Mouse (Mus musculus): ENCODE measurements at regions not wholly inside any gene's neighbourhood (a gene's known extent, or its start where the extent isn't known, plus 50 kb on each side); places are given as distances from the start of the nearest gene placed in this dataset.
A peak's percentile ranks its signal among the peaks of the same experiment; 100 is the strongest.

DNA sequence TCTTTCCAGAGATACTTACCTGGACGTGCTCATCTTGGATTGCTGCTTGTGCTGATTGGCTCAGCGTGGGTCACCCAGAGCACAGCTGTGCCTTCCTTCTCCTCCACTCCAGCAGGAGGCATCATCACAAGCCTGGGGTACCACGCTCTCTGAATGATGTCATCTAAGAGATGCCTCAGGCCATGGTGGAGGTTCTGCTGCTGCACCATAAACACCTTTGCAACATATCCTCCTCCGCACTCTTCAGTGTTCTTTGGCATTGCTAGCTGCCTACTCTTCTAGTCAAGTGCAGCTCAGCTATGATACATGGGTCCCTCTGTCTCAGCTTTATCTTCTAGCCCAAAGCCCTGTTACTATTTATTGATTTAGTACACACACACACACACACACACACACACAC, 110.8 kb downstream of the Emp1 start:
- no peak overlapping the region for H3K9ac ChIP-seq (replicated peaks; ENCODE audit: low read depth)
- ATAC-seq (no peak), DNase-seq (ENCODE audit: low spot score) (no peak)
- no peak overlapping the region for H3K4me2 ChIP-seq (replicated peaks; ENCODE audit: low read depth, low read length)
- no peaks in the 10 kb centered on the region for H3K4me1 ChIP-seq (ENCODE audit: insufficient read depth, low read depth, low read length)
- H3K9me3 ChIP-seq (ENCODE audit: low read length) = no peaks in the 10 kb centered on the region
- H3K36me3 ChIP-seq (ENCODE audit: insufficient read depth, low read length) = no peaks in the 10 kb centered on the region
- WGBS = 86% methylated on average over 4 of the region's 4 CpGs
- no peak overlapping the region for H3K4me3 ChIP-seq (ENCODE audit: low read depth, low read length)
- TF ChIP-seq EP300 (IDR thresholded peaks at IDR 0.05) = no peak
- no peak for TF ChIP-seq CTCF (IDR thresholded peaks at IDR 0.05)
- H3K27me3 ChIP-seq (replicated peaks; ENCODE audit: insufficient read depth, low read length) = no peaks in the 10 kb centered on the region
- no peak overlapping the region for H3K27ac ChIP-seq (ENCODE audit: low read length)

DNA sequence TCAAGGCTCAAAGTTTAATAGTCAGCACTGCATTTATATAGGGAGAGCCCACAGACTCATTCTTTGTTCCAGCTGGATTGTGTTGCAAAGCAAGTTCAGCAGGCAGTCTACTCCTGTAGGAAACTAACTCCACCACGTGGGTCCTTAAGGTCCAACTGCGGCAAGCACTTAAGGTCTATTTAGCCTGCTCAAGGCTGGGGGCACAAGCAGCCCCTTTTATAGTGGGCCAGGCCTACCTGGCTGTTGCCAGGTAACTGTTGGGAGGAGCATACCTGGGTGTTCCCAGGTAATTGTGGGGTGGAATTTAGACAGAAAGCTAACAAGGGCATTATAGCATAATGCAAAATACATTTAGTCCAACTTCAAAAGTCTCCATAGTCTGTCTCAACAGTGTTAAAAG, 126.5 kb downstream of the Emp1 start:
- H3K4me2 ChIP-seq (replicated peaks; ENCODE audit: low read depth, low read length) = no peak overlapping the region
- H3K36me3 ChIP-seq (ENCODE audit: insufficient read depth, low read length) = no peaks in the 10 kb centered on the region
- 31% methylated on average over 2 of the region's 2 CpGs for WGBS
- no peak overlapping the region for H3K27ac ChIP-seq (ENCODE audit: low read length)
- H3K9me3 ChIP-seq (ENCODE audit: low read length) = no peaks in the 10 kb centered on the region
- no peaks in the 10 kb centered on the region for H3K4me1 ChIP-seq (ENCODE audit: insufficient read depth, low read depth, low read length)
- DNase-seq (ENCODE audit: low spot score) = no peak
- no peak overlapping the region for H3K9ac ChIP-seq (replicated peaks; ENCODE audit: low read depth)
- no peak for TF ChIP-seq EP300 (IDR thresholded peaks at IDR 0.05)
- no peak for TF ChIP-seq CTCF (IDR thresholded peaks at IDR 0.05)
- H3K27me3 ChIP-seq (replicated peaks; ENCODE audit: insufficient read depth, low read length) = no peaks in the 10 kb centered on the region
- no peak for ATAC-seq
- no peak overlapping the region for H3K4me3 ChIP-seq (ENCODE audit: low read depth, low read length)

GRCm38 (mm10) chr6:135493983-135494382, 131.6 kb downstream of the Emp1 start:
- TF ChIP-seq EP300 (IDR thresholded peaks at IDR 0.05) (no peak), CTCF (IDR thresholded peaks at IDR 0.05) (no peak)
- H3K36me3 ChIP-seq (ENCODE audit: insufficient read depth, low read length) = no peaks in the 10 kb centered on the region
- 94% methylated on average over 1 of the region's 1 CpGs for WGBS
- DNase-seq (ENCODE audit: low spot score) (no peak), ATAC-seq (no peak)
- no peaks in the 10 kb centered on the region for H3K9me3 ChIP-seq (ENCODE audit: low read length)
- H3K27me3 ChIP-seq (replicated peaks; ENCODE audit: insufficient read depth, low read length) = no peaks in the 10 kb centered on the region
- H3K9ac ChIP-seq (replicated peaks; ENCODE audit: low read depth) = no peak overlapping the region
- H3K4me3 ChIP-seq (ENCODE audit: low read depth, low read length) = no peak overlapping the region
- no peak overlapping the region for H3K27ac ChIP-seq (ENCODE audit: low read length)
- no peak overlapping the region for H3K4me2 ChIP-seq (replicated peaks; ENCODE audit: low read depth, low read length)
- no peaks in the 10 kb centered on the region for H3K4me1 ChIP-seq (ENCODE audit: insufficient read depth, low read depth, low read length)

- H3K27ac ChIP-seq (ENCODE audit: low read length) = no peak overlapping the region
- H3K4me1 ChIP-seq (ENCODE audit: insufficient read depth, low read depth, low read length) = no peaks in the 10 kb centered on the region
- 48% methylated on average over 2 of the region's 2 CpGs for whole genome bisulfite sequencing
- ATAC-seq (no peak), DNase-seq (ENCODE audit: low spot score) (no peak)
- TF ChIP-seq CTCF (IDR thresholded peaks at IDR 0.05) (no peak), EP300 (IDR thresholded peaks at IDR 0.05) (no peak)
- no peaks in the 10 kb centered on the region for H3K9me3 ChIP-seq (ENCODE audit: low read length)
- H3K36me3 ChIP-seq (ENCODE audit: insufficient read depth, low read length) = no peaks in the 10 kb centered on the region
- H3K27me3 ChIP-seq (replicated peaks; ENCODE audit: insufficient read depth, low read length) = no peaks in the 10 kb centered on the region
- no peak overlapping the region for H3K4me3 ChIP-seq (ENCODE audit: low read depth, low read length)
- no peak overlapping the region for H3K9ac ChIP-seq (replicated peaks; ENCODE audit: low read depth)
- H3K4me2 ChIP-seq (replicated peaks; ENCODE audit: low read depth, low read length) = no peak overlapping the region
These were observed 133.5 kb downstream of the Emp1 start for GRCm38 (mm10) chr6:135495841-135496240.

DNA sequence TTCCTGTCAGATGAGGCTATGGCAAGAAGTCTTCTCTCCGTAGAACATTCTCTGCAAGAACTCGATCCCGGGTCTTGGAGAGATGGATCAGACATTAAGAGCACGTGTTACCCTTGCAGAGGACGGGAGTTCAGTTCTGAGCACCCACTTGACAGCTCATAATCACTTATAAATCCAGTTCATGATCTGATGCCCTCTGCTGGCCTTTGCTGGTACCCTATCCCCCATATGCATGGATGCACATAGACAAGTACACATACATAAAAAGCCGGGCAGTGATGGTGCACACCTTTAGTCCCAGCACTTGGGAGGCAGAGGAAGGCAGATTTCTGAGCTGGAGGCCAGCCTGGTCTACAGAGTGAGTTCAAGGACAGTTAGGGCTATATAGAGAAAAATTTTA, 136.2 kb downstream of the Emp1 start:
- DNase-seq (ENCODE audit: low spot score) (no peak), ATAC-seq (no peak)
- H3K36me3 ChIP-seq (ENCODE audit: insufficient read depth, low read length) = no peaks in the 10 kb centered on the region
- no peak overlapping the region for H3K4me2 ChIP-seq (replicated peaks; ENCODE audit: low read depth, low read length)
- no peak overlapping the region for H3K27ac ChIP-seq (ENCODE audit: low read length)
- H3K9ac ChIP-seq (replicated peaks; ENCODE audit: low read depth) = no peak overlapping the region
- H3K4me3 ChIP-seq (ENCODE audit: low read depth, low read length) = no peak overlapping the region
- H3K4me1 ChIP-seq (ENCODE audit: insufficient read depth, low read depth, low read length) = no peaks in the 10 kb centered on the region
- H3K27me3 ChIP-seq (replicated peaks; ENCODE audit: insufficient read depth, low read length) = no peaks in the 10 kb centered on the region
- no peak for TF ChIP-seq EP300 (IDR thresholded peaks at IDR 0.05)
- peak; percentile 19; the same call in 1 of the 2 replicates for TF ChIP-seq CTCF (IDR thresholded peaks at IDR 0.05)
- H3K9me3 ChIP-seq (ENCODE audit: low read length) = no peaks in the 10 kb centered on the region
- 91% methylated on average over 6 of the region's 6 CpGs for WGBS

GRCm38 (mm10) chr6:135500381-135500780, 138.0 kb downstream of the Emp1 start:
- TF ChIP-seq CTCF (IDR thresholded peaks at IDR 0.05) (no peak), EP300 (IDR thresholded peaks at IDR 0.05) (no peak)
- WGBS = 82% methylated on average over 3 of the region's 3 CpGs
- DNase-seq (ENCODE audit: low spot score) (no peak), ATAC-seq (no peak)
- H3K9me3 ChIP-seq (ENCODE audit: low read length) = no peaks in the 10 kb centered on the region
- no peak overlapping the region for H3K27ac ChIP-seq (ENCODE audit: low read length)
- no peak overlapping the region for H3K4me2 ChIP-seq (replicated peaks; ENCODE audit: low read depth, low read length)
- H3K4me1 ChIP-seq (ENCODE audit: insufficient read depth, low read depth, low read length) = no peaks in the 10 kb centered on the region
- H3K9ac ChIP-seq (replicated peaks; ENCODE audit: low read depth) = no peak overlapping the region
- no peaks in the 10 kb centered on the region for H3K27me3 ChIP-seq (replicated peaks; ENCODE audit: insufficient read depth, low read length)
- H3K36me3 ChIP-seq (ENCODE audit: insufficient read depth, low read length) = no peaks in the 10 kb centered on the region
- H3K4me3 ChIP-seq (ENCODE audit: low read depth, low read length) = no peak overlapping the region

DNA sequence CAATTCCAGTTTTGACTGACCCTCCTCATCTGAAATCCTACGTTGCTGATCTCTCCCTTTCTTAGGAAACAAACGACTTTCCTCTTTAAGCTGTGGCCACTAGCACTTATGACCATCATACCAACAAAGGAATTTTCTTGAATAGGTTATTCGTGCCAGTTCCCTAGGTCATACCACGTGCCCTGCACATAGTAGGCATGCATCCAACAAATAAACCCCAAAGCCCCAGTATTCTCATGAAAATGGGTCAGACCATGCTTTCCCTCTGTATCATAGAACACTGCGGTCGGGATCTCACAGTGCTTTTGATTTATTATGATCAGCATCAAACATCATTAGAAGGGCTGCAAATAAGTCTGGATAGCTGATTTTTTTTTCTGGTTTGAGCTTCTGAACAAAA, 139.4 kb downstream of the Emp1 start:
- H3K4me1 ChIP-seq (ENCODE audit: insufficient read depth, low read depth, low read length) = no peaks in the 10 kb centered on the region
- H3K4me3 ChIP-seq (ENCODE audit: low read depth, low read length) = no peak overlapping the region
- H3K9me3 ChIP-seq (ENCODE audit: low read length) = no peaks in the 10 kb centered on the region
- ATAC-seq (no peak), DNase-seq (ENCODE audit: low spot score) (no peak)
- no peak for TF ChIP-seq CTCF (IDR thresholded peaks at IDR 0.05)
- TF ChIP-seq EP300 (IDR thresholded peaks at IDR 0.05) = no peak
- no peaks in the 10 kb centered on the region for H3K36me3 ChIP-seq (ENCODE audit: insufficient read depth, low read length)
- 78% methylated on average over 6 of the region's 6 CpGs for WGBS
- no peak overlapping the region for H3K4me2 ChIP-seq (replicated peaks; ENCODE audit: low read depth, low read length)
- H3K27me3 ChIP-seq (replicated peaks; ENCODE audit: insufficient read depth, low read length) = no peaks in the 10 kb centered on the region
- no peak overlapping the region for H3K9ac ChIP-seq (replicated peaks; ENCODE audit: low read depth)
- H3K27ac ChIP-seq (ENCODE audit: low read length) = no peak overlapping the region

Measured in lung, postnatal 0 days (tissue).